Mouse (Mus musculus): ENCODE measurements around the gene Foxn2. TPM values are rescaled to one million over a fixed set of nuclear protein-coding genes. Genes with fewer than 3 reads are reported as not detected.
A peak's percentile ranks its signal among the peaks of the same experiment; 100 is the strongest.

Foxn2 gene
- polyA plus RNA-seq, 1 experiment from 2014 or later = 9.8 TPM

GRCm38 (mm10) chr17:88405076-88405475, 35.4 kb upstream of the Foxn2 start:
- H3K27me3 ChIP-seq (ENCODE audit: control insufficient read depth, insufficient read depth, low read length) = 0 out of 2 replicates have a peak, but pooled peaks cover 9% of the 10 kb centered on the region
- ATAC-seq (ENCODE audit: insufficient number of reproducible peaks, low FRiP score, low TSS enrichment, low read depth) = no peak
- DNase-seq (ENCODE audit: low spot score) = peak; percentile 29
- no peak overlapping the region for H3K9ac ChIP-seq (ENCODE audit: low read length)
- H3K36me3 ChIP-seq (ENCODE audit: control insufficient read depth, insufficient read depth, low read length) = no peaks in the 10 kb centered on the region
- H3K9me3 ChIP-seq (ENCODE audit: control insufficient read depth, low read length) = no peaks in the 10 kb centered on the region
- H3K4me1 ChIP-seq (ENCODE audit: control insufficient read depth, insufficient read depth, low read length) = no peaks in the 10 kb centered on the region
- H3K4me2 ChIP-seq (ENCODE audit: low read depth, severe bottlenecking) = no peak overlapping the region
- no peak overlapping the region for H3K4me3 ChIP-seq (ENCODE audit: low read depth, low read length)
- H3K27ac ChIP-seq (replicated peaks; ENCODE audit: low read depth, low read length) = no peak overlapping the region
- 29% methylated on average over 19 of the region's 19 CpGs for WGBS

GRCm38 (mm10) chr17:88409706-88410105, 30.8 kb upstream of the Foxn2 start:
- Histone ChIP-seq H3K9me3 (ENCODE audit: control insufficient read depth, low read length) (no peaks in the 10 kb centered on the region), H3K27ac (replicated peaks; ENCODE audit: low read depth, low read length) (no peak overlapping the region), H3K4me3 (ENCODE audit: low read depth, low read length) (no peak overlapping the region), H3K4me2 (ENCODE audit: low read depth, severe bottlenecking) (no peak overlapping the region), H3K27me3 (ENCODE audit: control insufficient read depth, insufficient read depth, low read length) (0 out of 2 replicates have a peak, but pooled peaks cover 3% of the 10 kb centered on the region), H3K9ac (ENCODE audit: low read length) (no peak overlapping the region), H3K4me1 (ENCODE audit: control insufficient read depth, insufficient read depth, low read length) (no peaks in the 10 kb centered on the region), H3K36me3 (ENCODE audit: control insufficient read depth, insufficient read depth, low read length) (no peaks in the 10 kb centered on the region)
- 79% methylated on average over 3 of the region's 3 CpGs for WGBS
- DNase-seq (ENCODE audit: low spot score) = no peak
- no peak for ATAC-seq (ENCODE audit: insufficient number of reproducible peaks, low FRiP score, low TSS enrichment, low read depth)

GRCm38 (mm10) chr17:88413155-88413836, 27.2 kb upstream of the Foxn2 start:
- Histone ChIP-seq H3K4me3 (ENCODE audit: low read depth, low read length) (no peak overlapping the region), H3K9me3 (ENCODE audit: control insufficient read depth, low read length) (no peaks in the 10 kb centered on the region), H3K27me3 (ENCODE audit: control insufficient read depth, insufficient read depth, low read length) (no peaks in the 10 kb centered on the region), H3K9ac (ENCODE audit: low read length) (no peak overlapping the region), H3K27ac (replicated peaks; ENCODE audit: low read depth, low read length) (no peak overlapping the region), H3K4me1 (ENCODE audit: control insufficient read depth, insufficient read depth, low read length) (no peaks in the 10 kb centered on the region), H3K4me2 (ENCODE audit: low read depth, severe bottlenecking) (no peak overlapping the region), H3K36me3 (ENCODE audit: control insufficient read depth, insufficient read depth, low read length) (no peaks in the 10 kb centered on the region)
- ATAC-seq (ENCODE audit: insufficient number of reproducible peaks, low FRiP score, low TSS enrichment, low read depth) (no peak), DNase-seq (ENCODE audit: low spot score) (no peak)
- 87% methylated on average over 1 of the region's 1 CpGs for WGBS

- Histone ChIP-seq H3K4me2 (ENCODE audit: low read depth, severe bottlenecking) (no peak overlapping the region), H3K4me3 (ENCODE audit: low read depth, low read length) (no peak overlapping the region), H3K4me1 (ENCODE audit: control insufficient read depth, insufficient read depth, low read length) (no peaks in the 10 kb centered on the region), H3K27ac (replicated peaks; ENCODE audit: low read depth, low read length) (no peak overlapping the region), H3K27me3 (ENCODE audit: control insufficient read depth, insufficient read depth, low read length) (no peaks in the 10 kb centered on the region), H3K36me3 (ENCODE audit: control insufficient read depth, insufficient read depth, low read length) (no peaks in the 10 kb centered on the region), H3K9me3 (ENCODE audit: control insufficient read depth, low read length) (no peaks in the 10 kb centered on the region), H3K9ac (ENCODE audit: low read length) (no peak overlapping the region)
- WGBS = 84% methylated on average over 4 of the region's 4 CpGs
- DNase-seq (ENCODE audit: low spot score) (no peak), ATAC-seq (ENCODE audit: insufficient number of reproducible peaks, low FRiP score, low TSS enrichment, low read depth) (no peak)
Observed at GRCm38 (mm10) chr17:88420426-88420825, 20.1 kb upstream of the Foxn2 start.

GRCm38 (mm10) chr17:88421246-88421645, 19.3 kb upstream of the Foxn2 start:
- no peaks in the 10 kb centered on the region for H3K9me3 ChIP-seq (ENCODE audit: control insufficient read depth, low read length)
- 87% methylated on average over 6 of the region's 6 CpGs for WGBS
- no peak overlapping the region for H3K9ac ChIP-seq (ENCODE audit: low read length)
- no peak overlapping the region for H3K4me3 ChIP-seq (ENCODE audit: low read depth, low read length)
- no peaks in the 10 kb centered on the region for H3K4me1 ChIP-seq (ENCODE audit: control insufficient read depth, insufficient read depth, low read length)
- H3K27ac ChIP-seq (replicated peaks; ENCODE audit: low read depth, low read length) = no peak overlapping the region
- H3K27me3 ChIP-seq (ENCODE audit: control insufficient read depth, insufficient read depth, low read length) = no peaks in the 10 kb centered on the region
- H3K36me3 ChIP-seq (ENCODE audit: control insufficient read depth, insufficient read depth, low read length) = no peaks in the 10 kb centered on the region
- no peak for DNase-seq (ENCODE audit: low spot score)
- H3K4me2 ChIP-seq (ENCODE audit: low read depth, severe bottlenecking) = no peak overlapping the region
- no peak for ATAC-seq (ENCODE audit: insufficient number of reproducible peaks, low FRiP score, low TSS enrichment, low read depth)

- no peaks in the 10 kb centered on the region for H3K4me1 ChIP-seq (ENCODE audit: control insufficient read depth, insufficient read depth, low read length)
- no peaks in the 10 kb centered on the region for H3K27me3 ChIP-seq (ENCODE audit: control insufficient read depth, insufficient read depth, low read length)
- ATAC-seq (ENCODE audit: insufficient number of reproducible peaks, low FRiP score, low TSS enrichment, low read depth) (no peak), DNase-seq (ENCODE audit: low spot score) (no peak)
- no peak overlapping the region for H3K9ac ChIP-seq (ENCODE audit: low read length)
- no peak overlapping the region for H3K4me2 ChIP-seq (ENCODE audit: low read depth, severe bottlenecking)
- H3K36me3 ChIP-seq (ENCODE audit: control insufficient read depth, insufficient read depth, low read length) = no peaks in the 10 kb centered on the region
- no peaks in the 10 kb centered on the region for H3K9me3 ChIP-seq (ENCODE audit: control insufficient read depth, low read length)
- no peak overlapping the region for H3K27ac ChIP-seq (replicated peaks; ENCODE audit: low read depth, low read length)
- no peak overlapping the region for H3K4me3 ChIP-seq (ENCODE audit: low read depth, low read length)
- 95% methylated on average over 2 of the region's 2 CpGs for WGBS
Observed at GRCm38 (mm10) chr17:88430719-88431118, 9.8 kb upstream of the Foxn2 start.

GRCm38 (mm10) chr17:88431486-88431885, 9.0 kb upstream of the Foxn2 start:
- WGBS = 91% methylated on average over 12 of the region's 12 CpGs
- no peak overlapping the region for H3K9ac ChIP-seq (ENCODE audit: low read length)
- H3K36me3 ChIP-seq (ENCODE audit: control insufficient read depth, insufficient read depth, low read length) = no peaks in the 10 kb centered on the region
- H3K9me3 ChIP-seq (ENCODE audit: control insufficient read depth, low read length) = no peaks in the 10 kb centered on the region
- DNase-seq (ENCODE audit: low spot score) (no peak), ATAC-seq (ENCODE audit: insufficient number of reproducible peaks, low FRiP score, low TSS enrichment, low read depth) (no peak)
- H3K4me1 ChIP-seq (ENCODE audit: control insufficient read depth, insufficient read depth, low read length) = no peaks in the 10 kb centered on the region
- no peak overlapping the region for H3K4me2 ChIP-seq (ENCODE audit: low read depth, severe bottlenecking)
- H3K27ac ChIP-seq (replicated peaks; ENCODE audit: low read depth, low read length) = no peak overlapping the region
- no peaks in the 10 kb centered on the region for H3K27me3 ChIP-seq (ENCODE audit: control insufficient read depth, insufficient read depth, low read length)
- no peak overlapping the region for H3K4me3 ChIP-seq (ENCODE audit: low read depth, low read length)

GRCm38 (mm10) chr17:88431987-88432386, 8.5 kb upstream of the Foxn2 start:
- H3K27me3 ChIP-seq (ENCODE audit: control insufficient read depth, insufficient read depth, low read length) = no peaks in the 10 kb centered on the region
- no peak overlapping the region for H3K4me2 ChIP-seq (ENCODE audit: low read depth, severe bottlenecking)
- no peaks in the 10 kb centered on the region for H3K9me3 ChIP-seq (ENCODE audit: control insufficient read depth, low read length)
- H3K36me3 ChIP-seq (ENCODE audit: control insufficient read depth, insufficient read depth, low read length) = no peaks in the 10 kb centered on the region
- DNase-seq (ENCODE audit: low spot score) = no peak
- no peak for ATAC-seq (ENCODE audit: insufficient number of reproducible peaks, low FRiP score, low TSS enrichment, low read depth)
- no peak overlapping the region for H3K27ac ChIP-seq (replicated peaks; ENCODE audit: low read depth, low read length)
- H3K4me1 ChIP-seq (ENCODE audit: control insufficient read depth, insufficient read depth, low read length) = no peaks in the 10 kb centered on the region
- no peak overlapping the region for H3K9ac ChIP-seq (ENCODE audit: low read length)
- 87% methylated on average over 10 of the region's 10 CpGs for WGBS
- H3K4me3 ChIP-seq (ENCODE audit: low read depth, low read length) = no peak overlapping the region

- H3K9ac ChIP-seq (ENCODE audit: low read length) = no peak overlapping the region
- no peak overlapping the region for H3K27ac ChIP-seq (replicated peaks; ENCODE audit: low read depth, low read length)
- no peaks in the 10 kb centered on the region for H3K27me3 ChIP-seq (ENCODE audit: control insufficient read depth, insufficient read depth, low read length)
- 79% methylated on average over 10 of the region's 10 CpGs for WGBS
- DNase-seq (ENCODE audit: low spot score) (no peak), ATAC-seq (ENCODE audit: insufficient number of reproducible peaks, low FRiP score, low TSS enrichment, low read depth) (no peak)
- H3K4me2 ChIP-seq (ENCODE audit: low read depth, severe bottlenecking) = no peak overlapping the region
- H3K4me1 ChIP-seq (ENCODE audit: control insufficient read depth, insufficient read depth, low read length) = no peaks in the 10 kb centered on the region
- no peak overlapping the region for H3K4me3 ChIP-seq (ENCODE audit: low read depth, low read length)
- no peaks in the 10 kb centered on the region for H3K9me3 ChIP-seq (ENCODE audit: control insufficient read depth, low read length)
- H3K36me3 ChIP-seq (ENCODE audit: control insufficient read depth, insufficient read depth, low read length) = no peaks in the 10 kb centered on the region
Observed at GRCm38 (mm10) chr17:88435322-88435721, 5.2 kb upstream of the Foxn2 start.
